Mouse (Mus musculus): ENCODE measurements at regions not wholly inside any gene's neighbourhood (a gene's known extent, or its start where the extent isn't known, plus 50 kb on each side); places are given as distances from the start of the nearest gene placed in this dataset.

DNA sequence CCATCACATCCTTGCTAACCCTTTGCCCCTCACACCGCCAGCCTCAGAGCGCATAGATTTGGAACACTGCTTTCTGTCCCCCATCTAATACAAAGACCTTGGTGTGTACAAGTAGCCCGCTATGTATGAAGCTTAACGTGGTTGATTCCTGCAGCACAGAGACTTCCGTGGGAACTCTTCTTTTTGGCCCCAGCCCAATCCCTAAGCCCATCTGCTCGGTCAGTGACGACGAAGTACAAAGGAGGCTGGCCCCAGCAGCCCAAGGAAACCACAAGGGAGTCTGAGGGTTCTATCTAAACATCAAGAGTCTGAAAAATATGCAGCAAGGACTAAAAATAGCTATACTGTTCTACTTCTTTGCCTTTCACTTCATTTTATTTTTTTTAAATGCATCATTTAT is 126.9 kb downstream of the Fam124b start:
- TF ChIP-seq CTCF (IDR thresholded peaks at IDR 0.05; ENCODE audit: extremely low read depth, insufficient read length, insufficient replicate concordance, low read depth, low read length): no peak
- Histone ChIP-seq H3K4me1 (ENCODE audit: control insufficient read depth, insufficient read depth, insufficient read length, low read length) (no peaks in the 10 kb centered on the region), H3K36me3 (ENCODE audit: control insufficient read depth, insufficient read depth, low read length) (no peaks in the 10 kb centered on the region), H3K27me3 (ENCODE audit: control insufficient read depth, insufficient read depth, low read length) (no peaks in the 10 kb centered on the region), H3K4me3 (ENCODE audit: low read depth, low read length) (no peak overlapping the region), H3K27ac (ENCODE audit: insufficient read depth, low read depth, low read length) (no peak overlapping the region)
- WGBS: 74% methylated on average over 8 of the region's 8 CpGs

DNA sequence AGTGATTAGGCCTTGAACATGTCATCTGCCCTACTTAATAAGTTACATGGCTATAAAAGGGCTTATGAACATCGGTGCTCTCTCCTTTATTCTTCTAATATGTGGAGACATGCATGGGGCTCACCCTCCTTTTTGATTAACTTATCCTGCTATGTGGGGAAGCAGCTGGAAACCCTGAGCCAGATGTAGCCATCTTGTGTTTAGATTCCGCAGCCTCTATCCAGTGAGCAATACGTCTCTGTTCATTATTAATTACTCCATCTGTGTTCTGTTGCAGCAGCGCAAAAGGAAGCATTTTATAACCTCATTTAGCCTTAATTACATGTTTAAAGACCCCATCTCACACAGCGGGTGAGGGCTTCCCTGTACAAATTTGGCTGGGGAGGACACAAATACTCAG is 129.6 kb downstream of the Fam124b start:
- Histone ChIP-seq H3K36me3 (ENCODE audit: control insufficient read depth, insufficient read depth, low read length) (no peaks in the 10 kb centered on the region), H3K4me1 (ENCODE audit: control insufficient read depth, insufficient read depth, insufficient read length, low read length) (no peaks in the 10 kb centered on the region), H3K27me3 (ENCODE audit: control insufficient read depth, insufficient read depth, low read length) (no peaks in the 10 kb centered on the region), H3K4me3 (ENCODE audit: low read depth, low read length) (no peak overlapping the region), H3K27ac (ENCODE audit: insufficient read depth, low read depth, low read length) (no peak overlapping the region)
- no peak for TF ChIP-seq POLR2A (IDR thresholded peaks at IDR 0.05; ENCODE audit: low read depth, low read length)
- TF ChIP-seq CTCF (IDR thresholded peaks at IDR 0.05; ENCODE audit: extremely low read depth, insufficient read length, insufficient replicate concordance, low read depth, low read length): no peak
- 76% methylated on average over 5 of the region's 5 CpGs for WGBS

DNA sequence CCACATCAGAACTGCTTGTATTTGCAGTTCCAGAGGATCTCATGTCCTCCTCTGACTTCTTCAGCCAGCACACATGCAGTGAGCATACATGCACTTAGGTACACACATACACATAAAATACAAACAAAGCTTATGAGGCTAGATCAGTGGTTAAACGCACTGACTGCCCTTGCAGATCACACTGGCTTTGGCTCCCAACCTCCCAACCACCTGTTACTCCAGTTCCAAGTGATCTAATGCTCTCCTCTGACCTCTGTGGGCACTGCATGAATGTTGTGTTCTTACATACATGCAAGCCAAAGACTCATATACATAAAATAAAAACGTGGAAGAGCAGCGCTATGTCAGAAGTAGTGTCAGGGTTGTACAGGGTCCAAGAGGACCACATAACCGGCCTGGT is 141.9 kb downstream of the Fam124b start:
- H3K36me3 ChIP-seq (ENCODE audit: control insufficient read depth, insufficient read depth, low read length): no peaks in the 10 kb centered on the region
- no peak for TF ChIP-seq CTCF (IDR thresholded peaks at IDR 0.05; ENCODE audit: extremely low read depth, insufficient read length, insufficient replicate concordance, low read depth, low read length)
- TF ChIP-seq POLR2A (IDR thresholded peaks at IDR 0.05; ENCODE audit: low read depth, low read length): no peak
- WGBS: 81% methylated on average over 4 of the region's 4 CpGs
- no peak overlapping the region for H3K4me3 ChIP-seq (ENCODE audit: low read depth, low read length)
- H3K27me3 ChIP-seq (ENCODE audit: control insufficient read depth, insufficient read depth, low read length): no peaks in the 10 kb centered on the region
- H3K4me1 ChIP-seq (ENCODE audit: control insufficient read depth, insufficient read depth, insufficient read length, low read length): no peaks in the 10 kb centered on the region
- H3K27ac ChIP-seq (ENCODE audit: insufficient read depth, low read depth, low read length): no peak overlapping the region

DNA sequence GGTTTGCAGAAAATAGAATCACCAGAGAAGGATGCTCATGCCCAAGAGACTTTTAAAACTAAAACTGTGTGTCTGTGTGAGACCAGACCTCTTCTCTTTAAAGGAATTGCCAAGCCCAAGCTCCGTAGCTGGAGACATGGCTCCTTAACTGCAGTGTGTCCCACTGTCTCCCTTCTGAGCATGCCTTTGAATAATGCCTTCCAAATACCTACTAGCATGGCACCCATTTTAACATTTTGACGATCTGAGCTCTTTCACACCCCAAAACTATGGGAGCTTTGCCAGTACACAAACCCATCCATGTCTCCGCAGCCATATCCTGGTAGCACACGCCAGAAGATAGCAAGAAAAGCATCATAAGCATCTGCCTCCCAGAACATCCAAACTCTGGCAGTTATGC is 143.9 kb downstream of the Fam124b start:
- Histone ChIP-seq H3K27me3 (ENCODE audit: control insufficient read depth, insufficient read depth, low read length) (no peaks in the 10 kb centered on the region), H3K27ac (ENCODE audit: insufficient read depth, low read depth, low read length) (no peak overlapping the region), H3K36me3 (ENCODE audit: control insufficient read depth, insufficient read depth, low read length) (no peaks in the 10 kb centered on the region), H3K4me1 (ENCODE audit: control insufficient read depth, insufficient read depth, insufficient read length, low read length) (no peaks in the 10 kb centered on the region), H3K4me3 (ENCODE audit: low read depth, low read length) (no peak overlapping the region)
- 87% methylated on average over 4 of the region's 4 CpGs for WGBS
- TF ChIP-seq POLR2A (IDR thresholded peaks at IDR 0.05; ENCODE audit: low read depth, low read length) (no peak), CTCF (IDR thresholded peaks at IDR 0.05; ENCODE audit: extremely low read depth, insufficient read length, insufficient replicate concordance, low read depth, low read length) (no peak)

DNA sequence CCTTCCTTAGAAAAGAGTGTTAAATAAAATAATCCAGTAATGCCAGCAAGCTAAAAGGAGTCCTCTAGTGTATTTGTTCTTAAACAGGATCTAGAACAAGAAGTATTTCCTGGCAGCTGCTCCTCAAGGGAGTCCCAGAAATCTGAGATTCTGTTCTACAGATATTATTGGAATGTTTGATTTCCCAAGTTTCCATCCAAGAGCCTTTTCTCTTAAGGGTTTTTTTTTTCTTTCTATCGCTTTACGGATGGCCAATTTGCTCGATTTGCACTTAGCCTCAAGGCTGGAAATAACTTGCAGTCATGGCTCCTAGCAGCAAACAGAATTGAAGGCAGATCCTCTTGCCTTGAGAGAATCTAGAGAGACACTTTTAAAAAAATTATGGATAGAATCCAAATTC is 144.3 kb downstream of the Fam124b start:
- TF ChIP-seq CTCF (IDR thresholded peaks at IDR 0.05; ENCODE audit: extremely low read depth, insufficient read length, insufficient replicate concordance, low read depth, low read length): no peak
- no peak for TF ChIP-seq POLR2A (IDR thresholded peaks at IDR 0.05; ENCODE audit: low read depth, low read length)
- Histone ChIP-seq H3K36me3 (ENCODE audit: control insufficient read depth, insufficient read depth, low read length) (no peaks in the 10 kb centered on the region), H3K4me3 (ENCODE audit: low read depth, low read length) (no peak overlapping the region), H3K27me3 (ENCODE audit: control insufficient read depth, insufficient read depth, low read length) (no peaks in the 10 kb centered on the region), H3K4me1 (ENCODE audit: control insufficient read depth, insufficient read depth, insufficient read length, low read length) (no peaks in the 10 kb centered on the region), H3K27ac (ENCODE audit: insufficient read depth, low read depth, low read length) (no peak overlapping the region)
- WGBS: 67% methylated on average over 3 of the region's 3 CpGs

DNA sequence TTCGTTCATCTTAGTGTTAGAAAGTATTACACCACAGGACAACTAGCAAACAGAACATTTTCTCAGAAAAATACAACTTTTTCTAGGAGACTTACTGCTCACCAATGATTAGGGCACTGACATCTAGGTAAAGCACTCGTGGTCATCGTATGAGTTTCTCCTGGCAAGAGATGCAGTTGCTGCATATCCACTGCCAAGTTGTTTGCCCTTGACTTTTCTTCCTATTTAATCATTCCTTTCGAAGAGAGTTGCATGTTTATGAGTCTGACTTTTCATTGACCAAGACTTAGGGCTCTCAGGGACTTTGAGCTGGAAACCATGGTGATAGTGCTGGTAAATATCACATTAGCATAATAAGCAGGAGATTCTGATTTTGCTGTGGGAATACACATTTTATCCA is 149.1 kb downstream of the Fam124b start:
- H3K27me3 ChIP-seq (ENCODE audit: control insufficient read depth, insufficient read depth, low read length): no peaks in the 10 kb centered on the region
- no peak overlapping the region for H3K4me3 ChIP-seq (ENCODE audit: low read depth, low read length)
- 56% methylated on average over 4 of the region's 4 CpGs for WGBS
- TF ChIP-seq CTCF (IDR thresholded peaks at IDR 0.05; ENCODE audit: extremely low read depth, insufficient read length, insufficient replicate concordance, low read depth, low read length): no peak
- no peak for TF ChIP-seq POLR2A (IDR thresholded peaks at IDR 0.05; ENCODE audit: low read depth, low read length)
- no peaks in the 10 kb centered on the region for H3K36me3 ChIP-seq (ENCODE audit: control insufficient read depth, insufficient read depth, low read length)
- no peaks in the 10 kb centered on the region for H3K4me1 ChIP-seq (ENCODE audit: control insufficient read depth, insufficient read depth, insufficient read length, low read length)
- no peak overlapping the region for H3K27ac ChIP-seq (ENCODE audit: insufficient read depth, low read depth, low read length)

DNA sequence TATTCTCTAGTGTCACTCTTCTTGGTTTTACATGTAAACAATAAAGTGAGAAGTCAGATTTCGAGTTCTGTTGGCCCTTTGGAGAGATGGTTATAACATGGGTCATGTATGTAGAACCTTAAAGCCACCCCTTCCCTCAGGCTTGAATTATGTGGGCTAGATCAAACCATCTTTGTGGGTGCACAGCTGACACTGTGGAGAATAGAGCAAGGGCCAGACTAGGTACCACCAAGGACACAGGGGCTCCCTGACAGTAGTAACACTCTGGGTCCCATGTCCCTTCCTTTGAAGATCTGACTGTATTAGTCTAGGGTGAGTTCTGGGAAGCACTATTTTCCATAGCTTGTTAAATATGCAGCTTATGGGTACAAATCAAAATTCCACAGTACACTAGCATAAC is 156.2 kb downstream of the Fam124b start:
- H3K27me3 ChIP-seq (ENCODE audit: control insufficient read depth, insufficient read depth, low read length): no peaks in the 10 kb centered on the region
- no peaks in the 10 kb centered on the region for H3K4me1 ChIP-seq (ENCODE audit: control insufficient read depth, insufficient read depth, insufficient read length, low read length)
- no peak overlapping the region for H3K4me3 ChIP-seq (ENCODE audit: low read depth, low read length)
- no peak overlapping the region for H3K27ac ChIP-seq (ENCODE audit: insufficient read depth, low read depth, low read length)
- TF ChIP-seq CTCF (IDR thresholded peaks at IDR 0.05; ENCODE audit: extremely low read depth, insufficient read length, insufficient replicate concordance, low read depth, low read length) (no peak), POLR2A (IDR thresholded peaks at IDR 0.05; ENCODE audit: low read depth, low read length) (no peak)
- 54% methylated on average over 1 of the region's 1 CpGs for WGBS
- H3K36me3 ChIP-seq (ENCODE audit: control insufficient read depth, insufficient read depth, low read length): no peaks in the 10 kb centered on the region

DNA sequence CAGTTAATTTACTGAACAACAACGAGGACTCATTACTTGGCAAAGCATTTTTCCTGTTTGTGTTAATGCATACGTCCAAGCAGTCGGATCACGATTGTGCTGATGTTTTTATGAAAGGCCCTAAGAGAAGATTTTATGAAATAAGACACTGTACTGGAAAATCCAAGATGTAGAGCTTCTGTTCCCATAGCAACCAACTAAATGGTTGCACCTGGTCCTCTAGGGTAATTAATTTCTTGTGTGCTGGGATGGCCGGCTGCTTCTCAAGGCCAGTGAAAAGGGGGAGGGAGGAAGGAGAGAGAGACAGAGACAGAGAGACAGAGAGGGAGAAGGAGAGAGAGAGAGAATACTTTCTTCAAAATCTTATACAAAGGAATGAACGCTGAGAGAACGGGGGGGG is 156.6 kb downstream of the Fam124b start:
- TF ChIP-seq POLR2A (IDR thresholded peaks at IDR 0.05; ENCODE audit: low read depth, low read length) (no peak), CTCF (IDR thresholded peaks at IDR 0.05; ENCODE audit: extremely low read depth, insufficient read length, insufficient replicate concordance, low read depth, low read length) (no peak)
- Histone ChIP-seq H3K36me3 (ENCODE audit: control insufficient read depth, insufficient read depth, low read length) (no peaks in the 10 kb centered on the region), H3K4me1 (ENCODE audit: control insufficient read depth, insufficient read depth, insufficient read length, low read length) (no peaks in the 10 kb centered on the region), H3K4me3 (ENCODE audit: low read depth, low read length) (no peak overlapping the region), H3K27ac (ENCODE audit: insufficient read depth, low read depth, low read length) (no peak overlapping the region), H3K27me3 (ENCODE audit: control insufficient read depth, insufficient read depth, low read length) (no peaks in the 10 kb centered on the region)
- 70% methylated on average over 7 of the region's 7 CpGs for WGBS

All from small intestine, adult 2 months (tissue).